Mouse (Mus musculus): ENCODE results near the gene Use1. TPM values are rescaled to one million over a fixed set of nuclear protein-coding genes. Genes with fewer than 3 reads are reported as not detected.
A peak's percentile ranks its signal among the peaks of the same experiment; 100 is the strongest.

The Use1 gene
- polyA plus RNA-seq, 1 experiment from 2014 or later, result 123 TPM

GRCm38 (mm10) chr8:71383860-71384259 is 17.2 kb downstream of the Use1 start:
- ATAC-seq, result no peak
- no peak for TF ChIP-seq CTCF (IDR thresholded peaks at IDR 0.05)
- no peaks in the 10 kb centered on the region for H3K27me3 ChIP-seq
- ChIA-PET CTCF (no interaction called here), POLR2A (no interaction called here)
- in situ Hi-C loops (cut with MboI; ENCODE audit: low pct_unique_long_range_greater_than_20kb), result no loop called here
- DNase-seq (ENCODE audit: low read depth, low spot score), result no peak

- H3K27me3 ChIP-seq, result no peaks in the 10 kb centered on the region
- TF ChIP-seq CTCF (IDR thresholded peaks at IDR 0.05), result no peak
- ChIA-PET POLR2A (no interaction called here), CTCF (interaction anchor here (0.9 kb wide), 1 partner anchor 10 kb away, joined by 4 read pairs; no protein-coding TSS in a partner anchor)
- DNase-seq (ENCODE audit: low read depth, low spot score) (no peak), ATAC-seq (no peak)
- in situ Hi-C loops (cut with MboI; ENCODE audit: low pct_unique_long_range_greater_than_20kb), result no loop called here
Measured at GRCm38 (mm10) chr8:71385212-71385835, 18.7 kb downstream of the Use1 start.

- ATAC-seq (no peak), DNase-seq (ENCODE audit: low read depth, low spot score) (no peak)
- ChIA-PET CTCF (interaction anchor here (1.5 kb wide), 1 partner anchor 52 kb away, joined by 3 read pairs; no protein-coding TSS in a partner anchor), POLR2A (interaction anchor here (0.5 kb wide), 1 partner anchor 106 kb away, joined by 3 read pairs; no protein-coding TSS in a partner anchor)
- TF ChIP-seq CTCF (IDR thresholded peaks at IDR 0.05), result no peak
- in situ Hi-C loops (cut with MboI; ENCODE audit: low pct_unique_long_range_greater_than_20kb), result no loop called here
- no peaks in the 10 kb centered on the region for H3K27me3 ChIP-seq
Measured at GRCm38 (mm10) chr8:71388267-71388666, 21.6 kb downstream of the Use1 start.

- POLR2A ChIA-PET, result no interaction called here
- in situ Hi-C loops (cut with MboI; ENCODE audit: low pct_unique_long_range_greater_than_20kb), result no loop called here
- H3K27me3 ChIP-seq, result no peaks in the 10 kb centered on the region
- CTCF ChIA-PET, result interaction anchor here (1.1 to 2.4 kb wide), 2 partner anchors 14 to 130 kb away, joined by 3 to 7 read pairs; partner anchors contain the start of gene Ankle1
- no peak for TF ChIP-seq CTCF (IDR thresholded peaks at IDR 0.05)
- ATAC-seq (no peak), DNase-seq (ENCODE audit: low read depth, low spot score) (no peak)
Measured at GRCm38 (mm10) chr8:71391696-71392095, 25.0 kb downstream of the Use1 start.

- CTCF ChIA-PET, result interaction anchor here (2.4 kb wide), 1 partner anchor 13 kb away, joined by 7 read pairs; the partner anchor contains the start of gene Ankle1
- H3K27me3 ChIP-seq, result no peaks in the 10 kb centered on the region
- TF ChIP-seq CTCF (IDR thresholded peaks at IDR 0.05), result no peak
- in situ Hi-C loops (cut with MboI; ENCODE audit: low pct_unique_long_range_greater_than_20kb), result no loop called here
- POLR2A ChIA-PET, result no interaction called here
- DNase-seq (ENCODE audit: low read depth, low spot score), result no peak
- ATAC-seq, result no peak
Measured at GRCm38 (mm10) chr8:71392391-71392790, 25.7 kb downstream of the Use1 start.

- ATAC-seq (no peak), DNase-seq (ENCODE audit: low read depth, low spot score) (no peak)
- CTCF ChIA-PET, result interaction anchor here (2.4 kb wide), 1 partner anchor 13 kb away, joined by 7 read pairs; the partner anchor contains the start of gene Ankle1
- no peaks in the 10 kb centered on the region for H3K27me3 ChIP-seq
- TF ChIP-seq CTCF (IDR thresholded peaks at IDR 0.05), result no peak
- in situ Hi-C loops (cut with MboI; ENCODE audit: low pct_unique_long_range_greater_than_20kb), result no loop called here
- POLR2A ChIA-PET, result no interaction called here
Measured at GRCm38 (mm10) chr8:71392871-71393270, 26.2 kb downstream of the Use1 start.

- no peak for TF ChIP-seq CTCF (IDR thresholded peaks at IDR 0.05)
- ChIA-PET POLR2A (no interaction called here), CTCF (interaction anchor here (1.2 kb wide), 1 partner anchor 10 kb away, joined by 4 read pairs; no protein-coding TSS in a partner anchor)
- DNase-seq (ENCODE audit: low read depth, low spot score) (no peak), ATAC-seq (no peak)
- in situ Hi-C loops (cut with MboI; ENCODE audit: low pct_unique_long_range_greater_than_20kb), result no loop called here
- no peaks in the 10 kb centered on the region for H3K27me3 ChIP-seq
Measured at GRCm38 (mm10) chr8:71394481-71394880, 27.8 kb downstream of the Use1 start.

GRCm38 (mm10) chr8:71395071-71395470 is 28.4 kb downstream of the Use1 start:
- no peaks in the 10 kb centered on the region for H3K27me3 ChIP-seq
- ATAC-seq (no peak), DNase-seq (ENCODE audit: low read depth, low spot score) (no peak)
- ChIA-PET POLR2A (no interaction called here), CTCF (interaction anchor here (1.2 kb wide), 1 partner anchor 10 kb away, joined by 4 read pairs; no protein-coding TSS in a partner anchor)
- no peak for TF ChIP-seq CTCF (IDR thresholded peaks at IDR 0.05)
- in situ Hi-C loops (cut with MboI; ENCODE audit: low pct_unique_long_range_greater_than_20kb), result no loop called here

GRCm38 (mm10) chr8:71395629-71396028 is 29.0 kb downstream of the Use1 start, which contains the start of gene Ushbp1:
Gene Ushbp1, minus strand, starts transcription at chr8:71395802.
- CTCF ChIA-PET, result interaction anchor here (1.2 to 1.6 kb wide), 2 partner anchors 11 to 12 kb away, joined by 4 read pairs; no protein-coding TSS in a partner anchor
- POLR2A ChIA-PET, result interaction anchor here (1.0 kb wide), 1 partner anchor 10 kb away, joined by 3 read pairs; no protein-coding TSS in a partner anchor

GRCm38 (mm10) chr8:71396639-71397305 is 30.1 kb downstream of the Use1 start, which contains the start of gene Babam1:
Gene Babam1, plus strand, starts transcription at chr8:71396861.
- ChIA-PET POLR2A (interaction anchor here (0.7 to 2.4 kb wide), 6 partner anchors 8 to 25 kb away, joined by 3 to 11 read pairs (median 4); partner anchors contain the start of gene Nr2f6), CTCF (interaction anchor here (0.8 to 2.7 kb wide), 4 partner anchors 10 to 62 kb away, joined by 3 to 12 read pairs (median 4); partner anchors contain the start of gene Ocel1)
- no peaks in the 10 kb centered on the region for H3K27me3 ChIP-seq
- ATAC-seq, result peak; percentile 97
- in situ Hi-C loops (cut with MboI; ENCODE audit: low pct_unique_long_range_greater_than_20kb), result no loop called here
- no peak for TF ChIP-seq CTCF (IDR thresholded peaks at IDR 0.05)
- peak; percentile 76 for DNase-seq (ENCODE audit: low read depth, low spot score)

More at GRCm38 (mm10) chr8:71395629-71396028, 29.0 kb downstream of the Use1 start, which contains the start of gene Ushbp1:
- TF ChIP-seq CTCF (IDR thresholded peaks at IDR 0.05), result no peak
- DNase-seq (ENCODE audit: low read depth, low spot score) (no peak), ATAC-seq (no peak)
- in situ Hi-C loops (cut with MboI; ENCODE audit: low pct_unique_long_range_greater_than_20kb), result no loop called here
- H3K27me3 ChIP-seq, result no peaks in the 10 kb centered on the region
